Mouse (Mus musculus) heart, embryonic 14.5 days (tissue): Measurements from ENCODE around the gene Fgf10. TPM values are rescaled to one million over a fixed set of nuclear protein-coding genes. Genes with fewer than 3 reads are reported as not detected.
A peak's percentile ranks its signal among the peaks of the same experiment; 100 is the strongest.

Experiments
- ATAC-seq: fragments of 200-750 bp; cut with Nextera tagmentation; 2 replicates; pipeline ENCODE4 v1.8.0; 2017; ENCODE audit warnings: low read depth, moderate TSS enrichment; ENCODE audit not compliant: insufficient number of reproducible peaks, insufficient read depth, low FRiP score
- H3K27ac ChIP-seq, 2 experiments: fragments of 200-500 bp in 1 of 2; fragments of 300-500 bp in 1 of 2; sonication (generic) in 1 of 2; replicated peaks in 1 of 2; 2 replicates each; pipeline ENCODE4 v1.5.1; 2012 to 2014; ENCODE audit warnings: low read depth in 2 of 2, low read length in 2 of 2, control low read depth in 1 of 2, mild to moderate bottlenecking in 1 of 2, mixed read lengths in 1 of 2; ENCODE audit not compliant: control insufficient read depth in 1 of 2, insufficient read depth in 1 of 2
- H3K27me3 ChIP-seq: fragments of 300-500 bp; sonication (generic); 2 replicates; pipeline ENCODE4 v1.6.1; 2014; ENCODE audit warnings: mild to moderate bottlenecking, low read length, control low read depth; ENCODE audit not compliant: control insufficient read depth, insufficient read depth
- H3K36me3 ChIP-seq: fragments of 300-500 bp; sonication (generic); 2 replicates; pipeline ENCODE4 v1.6.1; 2014; ENCODE audit warnings: mild to moderate bottlenecking, control low read depth, low read length, mixed read lengths; ENCODE audit not compliant: control insufficient read depth, insufficient read depth
- H3K4me1 ChIP-seq, 2 experiments: fragments of 200-500 bp in 1 of 2; fragments of 300-500 bp in 1 of 2; sonication (generic) in 1 of 2; 2 replicates each; pipeline ENCODE4 v1.6.1; 2012 to 2014; ENCODE audit warnings: low read length in 2 of 2, control low read depth in 1 of 2, mixed read lengths in 1 of 2; ENCODE audit not compliant: control insufficient read depth in 2 of 2, insufficient read depth in 2 of 2
- H3K4me2 ChIP-seq: fragments of 300-500 bp; sonication (generic); 2 replicates; pipeline ENCODE4 v1.6.1; 2014; ENCODE audit warnings: mild to moderate bottlenecking, low read length
- H3K4me3 ChIP-seq, 2 experiments: fragments of 200-500 bp in 1 of 2; fragments of 300-500 bp in 1 of 2; sonication (generic) in 1 of 2; 2 replicates each; pipeline ENCODE4 v1.5.1; 2012 to 2014; ENCODE audit warnings: low read length in 2 of 2, mild to moderate bottlenecking in 2 of 2, control low read depth in 1 of 2, low read depth in 1 of 2, moderate library complexity in 1 of 2; ENCODE audit not compliant: control insufficient read depth in 1 of 2, insufficient read depth in 1 of 2
- H3K9ac ChIP-seq: fragments of 300-500 bp; sonication (generic); 2 replicates; pipeline ENCODE4 v1.6.1; 2014; ENCODE audit warnings: mild to moderate bottlenecking, low read length
- H3K9me3 ChIP-seq: fragments of 300-500 bp; sonication (generic); 2 replicates; pipeline ENCODE4 v1.6.1; 2016; ENCODE audit warnings: low read length, control low read depth; ENCODE audit not compliant: control insufficient read depth
- WGBS: fragments of 180-500 bp; shearing (Covaris S2); extraction: QIAGEN DNeasy Blood & Tissue Kit; methylation state at CpG from one replicate; pipeline ENCODE4 v1.1.7; 2014; 5-methylcytosine and 5-hydroxymethylcytosine counted together
- polyA plus RNA-seq: library from polyadenylated mRNA; unstranded; fragments of >200 nt; fragmentation: Nextera tagmentation; extraction: Ambion mirVana; gene quantifications from 2 replicates; pipeline ENCODE4 v1.2.1, GENCODE M21; 2014

Gene Fgf10
- polyA plus RNA-seq, 1 experiment from 2014 or later: 0.19 TPM

DNA sequence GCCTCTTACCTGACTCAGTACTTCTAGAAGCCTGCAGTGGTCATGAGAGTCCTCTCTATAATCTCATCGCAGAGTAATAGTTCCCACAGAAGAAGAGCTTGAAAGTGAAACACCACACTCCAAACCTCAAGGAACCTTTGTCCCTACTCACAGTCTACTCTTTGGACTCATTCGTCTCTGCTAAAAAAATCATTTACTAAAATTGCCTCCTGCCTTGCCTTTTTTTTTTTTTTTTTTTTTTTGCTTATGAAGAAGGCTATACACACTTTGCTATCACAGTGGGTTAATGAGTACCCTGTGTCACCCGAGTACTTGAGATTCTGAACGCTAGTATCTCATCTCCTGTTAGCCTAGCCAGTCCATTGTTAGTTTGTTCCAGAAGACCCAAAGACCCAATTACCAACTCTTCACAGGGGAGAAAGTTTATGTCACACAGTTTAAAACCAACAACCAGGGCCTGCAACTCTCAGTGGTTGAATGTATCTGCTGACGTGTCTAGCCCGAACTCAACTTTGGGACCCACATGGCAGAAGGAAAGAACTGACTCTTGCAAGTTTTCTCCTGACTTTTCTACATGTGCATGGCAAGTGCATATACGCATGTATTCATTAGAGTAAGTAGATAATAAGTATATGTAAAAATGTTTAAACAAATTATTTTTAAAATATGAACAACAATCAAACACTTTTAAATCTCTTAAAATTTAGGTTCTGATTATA lies 10.8 kb upstream of the Fgf10 start:
- 81% methylated on average over 7 of the region's 7 CpGs for WGBS
- Histone ChIP-seq H3K9ac (no peak overlapping the region), H3K36me3 (no peaks in the 10 kb centered on the region), H3K9me3 (no peaks in the 10 kb centered on the region), H3K4me3 (no peak overlapping the region), H3K27ac (no peak overlapping the region), H3K4me2 (no peak overlapping the region), H3K27me3 (no peaks in the 10 kb centered on the region), H3K4me1 (no peaks in the 10 kb centered on the region)
- no peak for ATAC-seq

DNA sequence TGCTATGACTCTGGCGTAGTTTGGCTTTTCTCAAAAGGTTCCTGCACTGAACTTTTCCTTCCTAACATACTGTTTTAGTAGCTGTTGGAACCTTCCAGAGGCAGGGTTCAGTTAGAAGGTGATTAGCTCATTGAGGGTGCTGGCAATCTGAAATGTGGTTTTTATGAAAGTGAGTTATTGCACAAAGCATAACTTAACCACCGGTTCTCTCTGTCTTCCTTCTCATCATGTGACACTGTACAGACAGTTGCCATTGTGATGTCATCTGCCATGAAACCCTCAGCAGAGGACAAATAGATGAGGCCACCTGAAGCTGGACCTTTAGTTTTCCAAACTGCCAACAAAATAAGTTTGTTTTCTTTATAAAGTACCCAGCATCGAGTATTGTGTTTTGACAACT lies 7.9 kb upstream of the Fgf10 start:
- 71% methylated on average over 3 of the region's 3 CpGs for WGBS
- Histone ChIP-seq H3K27ac (no peak overlapping the region), H3K4me2 (no peak overlapping the region), H3K36me3 (no peaks in the 10 kb centered on the region), H3K9me3 (no peaks in the 10 kb centered on the region), H3K9ac (no peak overlapping the region), H3K27me3 (no peaks in the 10 kb centered on the region), H3K4me1 (no peaks in the 10 kb centered on the region), H3K4me3 (no peak overlapping the region)
- no peak for ATAC-seq

DNA sequence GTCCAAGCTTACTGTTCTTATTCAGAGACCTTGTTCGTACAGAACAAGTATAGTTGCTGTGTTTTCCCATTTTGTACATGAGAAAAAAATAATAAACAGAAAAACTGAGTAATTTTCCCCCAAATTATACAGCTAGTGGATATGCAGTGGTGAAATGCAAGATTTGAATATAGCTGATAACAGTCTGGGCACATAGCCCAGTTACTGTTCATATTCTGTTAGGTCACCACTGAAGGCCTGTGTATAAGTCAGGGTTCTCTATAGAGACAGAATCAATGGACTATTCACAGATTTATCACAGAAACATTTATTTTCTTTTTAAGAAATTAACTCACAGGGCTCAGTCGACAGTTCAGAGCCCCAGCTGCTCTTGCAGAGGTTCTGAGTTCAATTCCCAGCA lies 4.7 kb upstream of the Fgf10 start:
- Histone ChIP-seq H3K9ac (no peak overlapping the region), H3K9me3 (no peaks in the 10 kb centered on the region), H3K27ac (no peak overlapping the region), H3K36me3 (no peaks in the 10 kb centered on the region), H3K27me3 (no peaks in the 10 kb centered on the region), H3K4me3 (no peak overlapping the region), H3K4me2 (no peak overlapping the region), H3K4me1 (no peaks in the 10 kb centered on the region)
- WGBS: 67% methylated on average over 2 of the region's 2 CpGs
- no peak for ATAC-seq

DNA sequence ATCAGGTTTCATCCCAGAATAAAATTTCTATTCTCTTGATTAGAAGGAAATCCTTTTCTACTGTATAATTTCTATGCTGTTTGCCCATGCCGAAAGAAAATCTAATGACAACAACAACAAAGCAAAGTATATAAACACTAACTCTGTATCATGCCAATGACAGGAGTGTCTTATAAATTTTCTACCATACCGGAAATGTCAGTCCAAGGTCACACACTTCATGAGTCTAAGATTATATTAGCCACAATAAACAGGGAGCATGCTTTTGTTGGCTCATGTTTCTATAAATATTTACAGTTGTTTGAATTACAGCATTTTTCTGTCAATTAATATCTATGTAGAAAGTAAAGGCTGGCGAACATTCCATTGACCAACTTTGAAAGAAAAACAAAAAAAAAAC lies 9.6 kb downstream of the Fgf10 start:
- H3K27ac ChIP-seq: no peak overlapping the region
- H3K9me3 ChIP-seq: no peaks in the 10 kb centered on the region
- H3K4me1 ChIP-seq: no peaks in the 10 kb centered on the region
- no peak overlapping the region for H3K9ac ChIP-seq
- no peak overlapping the region for H3K4me2 ChIP-seq
- H3K36me3 ChIP-seq: no peaks in the 10 kb centered on the region
- ATAC-seq: no peak
- WGBS: 81% methylated on average over 3 of the region's 3 CpGs
- no peak overlapping the region for H3K4me3 ChIP-seq
- H3K27me3 ChIP-seq: no peaks in the 10 kb centered on the region

DNA sequence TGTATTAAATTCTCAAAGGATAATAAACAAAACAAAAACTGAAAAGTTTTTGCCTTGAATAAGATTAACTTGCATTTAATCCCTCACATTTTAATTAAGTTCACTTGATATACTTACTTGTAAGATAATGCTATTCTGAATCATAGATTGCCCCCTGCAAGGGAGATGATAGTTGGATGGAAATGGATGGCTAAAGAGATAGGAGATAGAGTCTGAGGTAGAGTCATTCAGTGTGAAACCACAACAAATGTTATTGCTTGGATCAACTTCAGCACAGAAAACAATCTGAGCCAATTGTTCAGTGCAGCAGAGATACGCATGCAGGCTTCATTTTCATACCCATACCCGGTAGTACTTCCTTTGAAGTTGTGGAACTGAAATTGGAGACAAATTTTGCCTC lies 23.5 kb downstream of the Fgf10 start:
- Histone ChIP-seq H3K27ac (no peak overlapping the region), H3K27me3 (peaks cover 7% of the 10 kb centered on the region; the same call in 1 of the 2 replicates), H3K4me3 (no peak overlapping the region), H3K4me1 (no peaks in the 10 kb centered on the region), H3K9me3 (no peaks in the 10 kb centered on the region), H3K9ac (no peak overlapping the region), H3K4me2 (no peak overlapping the region), H3K36me3 (no peaks in the 10 kb centered on the region)
- 84% methylated on average over 2 of the region's 2 CpGs for WGBS
- ATAC-seq: no peak

DNA sequence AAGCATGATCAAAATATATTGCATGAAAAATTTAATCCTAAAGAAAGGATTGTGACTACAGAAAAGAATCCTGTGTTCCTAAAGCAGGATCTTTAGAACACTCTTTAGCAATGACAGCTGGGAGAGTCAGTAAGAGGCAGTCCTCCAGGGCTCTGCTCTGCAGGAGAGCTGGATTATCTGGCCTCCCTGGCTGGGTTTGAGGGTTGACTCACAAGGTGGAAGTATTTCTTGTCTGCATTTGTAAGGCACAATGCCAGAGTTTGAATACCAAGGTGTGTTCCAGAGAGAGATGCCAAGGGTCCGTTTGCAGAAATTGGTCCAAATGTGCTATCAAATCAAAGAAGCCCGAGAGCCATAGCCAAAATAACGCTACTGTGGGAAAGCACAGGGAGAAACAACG lies 25.5 kb downstream of the Fgf10 start:
- Histone ChIP-seq H3K9ac (no peak overlapping the region), H3K27ac (no peak overlapping the region), H3K9me3 (no peaks in the 10 kb centered on the region), H3K36me3 (no peaks in the 10 kb centered on the region), H3K27me3 (peaks cover 7% of the 10 kb centered on the region; the same call in 1 of the 2 replicates), H3K4me1 (no peaks in the 10 kb centered on the region), H3K4me2 (peak overlapping the region; percentile 27; the same call in 1 of the 2 replicates), H3K4me3 (no peak overlapping the region)
- no peak for ATAC-seq
- 3% methylated on average over 4 of the region's 4 CpGs for WGBS

DNA sequence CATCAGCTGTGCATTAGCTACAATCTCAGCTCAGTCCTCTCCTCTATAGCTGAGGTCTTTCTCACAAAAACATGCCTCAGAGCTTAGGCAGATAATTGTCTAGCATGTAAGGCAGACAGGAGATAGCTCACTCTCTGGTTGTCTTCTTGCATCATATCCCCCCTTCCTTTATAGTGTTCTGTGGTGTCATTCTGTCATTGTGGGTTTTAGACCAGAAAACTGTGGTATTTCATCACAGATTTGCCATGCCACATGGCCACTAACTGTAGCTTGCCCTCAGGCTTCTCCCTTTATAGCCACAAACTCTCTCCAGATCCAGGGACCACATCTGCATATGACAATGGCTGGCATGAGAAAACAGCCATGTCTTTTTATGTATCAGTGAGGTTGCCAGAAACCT lies 34.1 kb downstream of the Fgf10 start:
- no peak overlapping the region for H3K4me3 ChIP-seq
- no peaks in the 10 kb centered on the region for H3K9me3 ChIP-seq
- ATAC-seq: no peak
- H3K4me2 ChIP-seq: no peak overlapping the region
- H3K4me1 ChIP-seq: no peaks in the 10 kb centered on the region
- H3K9ac ChIP-seq: no peak overlapping the region
- 0 out of 2 replicates have a peak, but pooled peaks cover 3% of the 10 kb centered on the region for H3K27me3 ChIP-seq
- no peak overlapping the region for H3K27ac ChIP-seq
- no peaks in the 10 kb centered on the region for H3K36me3 ChIP-seq

DNA sequence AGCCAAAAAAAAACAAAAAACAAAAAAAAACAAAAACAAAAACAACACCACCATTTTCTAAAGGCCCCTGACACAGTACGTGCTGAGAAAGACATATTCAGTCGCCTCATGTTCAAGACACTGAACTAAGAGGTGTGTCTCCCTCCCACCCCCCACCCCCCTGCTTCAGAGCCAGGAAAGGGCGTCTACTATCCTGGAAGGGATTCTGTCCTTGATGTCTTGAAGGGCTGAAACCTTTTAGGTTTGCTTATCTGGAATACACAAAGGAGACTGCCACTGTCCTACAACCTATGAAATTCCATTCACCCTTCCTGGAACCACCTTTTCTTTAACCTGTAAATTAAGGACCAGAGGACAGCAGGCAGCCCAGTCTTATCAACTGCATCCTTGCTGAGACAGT lies 36.1 kb downstream of the Fgf10 start:
- H3K4me2 ChIP-seq: no peak overlapping the region
- no peaks in the 10 kb centered on the region for H3K9me3 ChIP-seq
- H3K9ac ChIP-seq: no peak overlapping the region
- H3K4me1 ChIP-seq: no peaks in the 10 kb centered on the region
- ATAC-seq: no peak
- H3K36me3 ChIP-seq: no peaks in the 10 kb centered on the region
- no peak overlapping the region for H3K4me3 ChIP-seq
- 66% methylated on average over 3 of the region's 3 CpGs for WGBS
- 0 out of 2 replicates have a peak, but pooled peaks cover 3% of the 10 kb centered on the region for H3K27me3 ChIP-seq
- no peak overlapping the region for H3K27ac ChIP-seq
